Mouse (Mus musculus): ENCODE data around the gene Psmb3. TPM values are rescaled to one million over a fixed set of nuclear protein-coding genes. Genes with fewer than 3 reads are reported as not detected.
"Not testable (repeated sequence)": the region's sequence is repeated elsewhere in the genome, so short reads cannot be mapped to it uniquely, and the experiment has no call there.

The Psmb3 gene
- 100 to 1,000 TPM; 141 to 159 TPM for total RNA-seq (2021)
- long read RNA-seq, experiment 1, transcript Psmb3-201 (6 exons, 766 nt), result major isoform, 106 of 115 reads
- long read RNA-seq, experiment 1, partial matches to known transcripts, result 4 of 115 reads
- long read RNA-seq, experiment 1, other reads (novel, unspliced or antisense), result 2 of 115 reads
- long read RNA-seq, experiment 2, transcript Psmb3-201 (6 exons, 766 nt), result major isoform, 151 of 164 reads
- long read RNA-seq, experiment 2, partial matches to known transcripts, result 6 of 164 reads
- long read RNA-seq, experiment 2, other reads (novel, unspliced or antisense), result 7 of 164 reads

DNA sequence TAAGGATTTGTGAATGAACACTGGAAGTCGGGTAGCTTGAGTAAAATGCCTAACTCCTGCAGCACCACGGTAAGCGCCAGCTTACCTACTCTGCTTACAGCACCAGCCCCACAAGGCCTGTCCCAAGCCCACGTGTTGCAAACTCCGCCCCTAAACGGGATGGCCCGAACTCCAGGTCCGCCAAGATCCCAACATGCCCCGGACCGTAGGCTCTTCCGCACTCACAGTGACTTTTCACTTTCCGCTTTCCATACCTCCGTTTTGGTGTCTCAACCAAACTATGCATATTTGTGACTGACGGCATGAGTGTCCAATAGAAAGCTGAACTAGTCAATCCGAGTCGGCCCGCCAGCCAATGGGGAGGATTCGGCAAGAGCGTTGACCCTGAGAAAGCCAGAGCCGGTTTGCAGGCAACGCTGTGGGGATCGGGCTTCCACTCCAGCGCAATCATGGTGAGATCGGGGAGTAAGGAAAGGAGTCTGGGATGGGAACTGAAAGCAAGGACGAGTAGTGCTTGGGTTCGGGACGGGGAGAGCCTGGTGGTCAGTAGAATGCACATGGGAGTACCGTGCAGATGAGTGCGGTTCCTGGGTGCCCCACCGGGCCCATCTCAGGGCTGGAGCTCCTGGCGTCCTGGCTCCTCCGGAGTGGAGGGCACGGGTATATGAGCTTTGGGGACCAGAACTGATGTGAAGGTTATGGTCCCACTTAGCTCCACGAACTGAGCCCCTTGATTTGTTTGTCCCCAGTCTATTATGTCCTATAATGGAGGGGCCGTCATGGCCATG lies at the start of gene Psmb3:
Psmb3 (plus strand) TSS at position 361 of the 788 bp plus-strand sequence.
- Histone ChIP-seq H3K4me3 (peak within 1 kb of the TSS; percentile 76), H3K27ac (peak within 1 kb of the TSS; percentile 93)
- intact Hi-C loops (cut with DNase I), result loop anchor here (2.0 kb wide), 1 partner anchor 42 kb away; the partner anchor contains the start of gene Pip4k2b
- TF ChIP-seq CTCF (IDR thresholded peaks at IDR 0.05), result no peak
- peak; percentile 97 for DNase-seq

DNA sequence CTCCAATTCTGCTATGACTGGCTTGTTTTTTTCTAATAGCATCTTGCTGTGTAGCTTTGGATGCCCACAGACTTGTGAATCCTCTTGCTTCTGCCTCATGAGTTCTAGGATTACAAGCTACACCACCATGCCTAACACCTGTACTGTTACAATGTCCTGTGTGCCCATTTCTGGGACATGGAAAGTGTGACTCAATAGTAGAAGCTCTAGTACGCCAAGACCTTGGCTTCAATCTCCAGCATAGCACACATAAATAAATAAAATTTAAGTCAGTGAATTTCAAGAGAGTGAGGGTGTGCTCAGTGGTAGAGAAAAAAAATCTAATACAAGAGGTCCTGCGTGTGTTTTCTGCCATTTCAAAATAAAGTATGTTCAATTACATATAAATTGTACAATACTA lies 49.0 kb upstream of the Psmb3 start:
- Histone ChIP-seq H3K4me3 (no peak overlapping the region), H3K27ac (no peak overlapping the region)
- no peak for TF ChIP-seq CTCF (IDR thresholded peaks at IDR 0.05)
- DNase-seq, result no peak
- intact Hi-C loops (cut with DNase I), result no loop called here

DNA sequence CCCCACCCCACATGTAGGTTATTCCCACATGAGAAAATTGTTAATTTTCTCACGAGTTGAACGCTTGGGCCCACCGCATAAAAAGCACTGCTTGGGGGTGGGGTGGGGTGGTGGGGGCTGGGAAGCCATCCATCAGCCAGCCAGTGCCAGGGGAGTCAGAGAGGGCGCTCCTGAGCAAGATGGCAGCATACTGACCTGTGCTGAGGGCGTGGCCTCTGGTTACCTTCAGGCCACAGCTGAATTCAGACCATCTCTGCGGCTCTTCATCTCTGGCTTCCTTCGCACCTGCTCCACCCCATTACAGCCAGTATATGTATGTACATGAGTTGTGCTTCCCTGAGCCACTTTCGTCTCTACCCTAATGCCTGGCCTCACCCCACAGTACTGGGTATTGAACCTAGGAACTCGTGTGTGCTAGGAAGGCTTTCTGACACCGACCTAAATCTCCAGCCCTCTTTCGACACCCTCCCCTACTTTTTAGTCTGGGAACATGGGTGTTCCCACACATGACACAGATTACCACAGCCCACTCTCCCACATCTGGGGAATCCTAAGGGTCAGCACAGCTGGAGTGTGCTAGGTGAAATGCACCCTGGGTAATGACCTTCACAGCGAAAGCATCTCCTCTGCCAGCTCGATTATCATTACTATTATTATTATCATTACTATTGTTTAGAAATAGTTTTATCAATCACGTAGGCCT lies 46.8 kb upstream of the Psmb3 start:
- Histone ChIP-seq H3K27ac (no peak overlapping the region), H3K4me3 (no peak overlapping the region)
- no peak for DNase-seq
- intact Hi-C loops (cut with DNase I), result no loop called here
- no peak for TF ChIP-seq CTCF (IDR thresholded peaks at IDR 0.05)

DNA sequence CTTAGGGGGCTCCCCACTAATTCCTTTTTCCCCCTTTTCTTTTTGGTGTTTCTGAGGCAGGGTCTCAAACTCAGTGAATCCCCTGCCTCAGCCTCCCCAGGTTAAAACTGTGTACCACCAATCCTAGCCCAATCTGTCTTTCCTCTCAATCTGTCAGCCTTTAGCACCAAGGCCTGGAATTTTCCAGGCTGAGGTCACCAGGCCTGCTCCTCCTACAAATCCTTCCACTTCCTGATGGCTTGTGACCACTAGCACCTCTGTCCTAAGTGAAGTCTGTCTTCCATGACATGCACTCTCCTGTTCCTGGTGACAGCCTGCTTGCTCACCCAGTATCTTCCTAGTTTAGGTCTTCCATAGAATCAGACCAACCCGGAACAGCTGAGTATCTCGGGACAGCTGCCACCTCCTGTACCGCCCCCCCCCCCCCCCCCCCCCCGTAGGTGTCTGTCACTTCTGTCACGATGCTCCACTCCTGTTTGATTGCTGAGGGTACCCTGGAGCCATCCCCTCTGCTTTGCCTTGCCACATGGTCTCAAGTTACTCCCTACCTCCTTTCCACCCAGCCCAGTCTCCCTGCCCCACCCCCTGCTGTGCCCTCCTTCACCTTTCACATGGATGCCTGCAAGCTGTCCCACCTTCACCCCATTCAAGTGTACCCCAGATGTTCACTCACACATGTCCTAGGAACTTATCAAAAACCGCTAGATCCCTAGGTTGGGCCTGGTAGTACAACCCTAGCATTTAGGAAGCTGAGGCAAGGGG lies 45.8 kb upstream of the Psmb3 start:
- TF ChIP-seq CTCF (IDR thresholded peaks at IDR 0.05), result no peak
- intact Hi-C loops (cut with DNase I), result no loop called here
- no peak overlapping the region for H3K27ac ChIP-seq
- H3K4me3 ChIP-seq, result no peak overlapping the region
- no peak for DNase-seq

DNA sequence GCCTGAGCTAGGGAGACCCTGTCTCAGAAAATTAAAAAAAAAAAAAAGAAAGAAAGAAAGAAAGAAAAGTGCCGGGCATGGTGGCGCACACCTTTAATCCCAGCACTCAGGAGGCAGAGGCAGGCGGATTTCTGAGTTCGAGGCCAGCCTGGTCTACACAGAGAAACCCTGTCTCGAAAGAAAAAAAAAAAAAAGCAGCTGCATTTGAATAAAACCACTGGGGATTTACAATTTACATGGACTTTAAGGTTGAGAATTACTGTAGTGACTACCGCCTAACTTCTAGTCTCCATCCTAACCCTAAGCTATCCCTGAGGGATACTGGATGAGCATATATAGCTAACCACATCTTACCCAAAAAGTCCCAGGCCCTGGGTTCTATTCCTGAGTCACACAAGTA lies 45.2 kb upstream of the Psmb3 start:
- H3K4me3 ChIP-seq, DNase-seq, H3K27ac ChIP-seq: not testable (repeated sequence)
- intact Hi-C loops (cut with DNase I), result loop anchor here (1.0 kb wide), 1 partner anchor 40 kb away; no protein-coding TSS in a partner anchor

DNA sequence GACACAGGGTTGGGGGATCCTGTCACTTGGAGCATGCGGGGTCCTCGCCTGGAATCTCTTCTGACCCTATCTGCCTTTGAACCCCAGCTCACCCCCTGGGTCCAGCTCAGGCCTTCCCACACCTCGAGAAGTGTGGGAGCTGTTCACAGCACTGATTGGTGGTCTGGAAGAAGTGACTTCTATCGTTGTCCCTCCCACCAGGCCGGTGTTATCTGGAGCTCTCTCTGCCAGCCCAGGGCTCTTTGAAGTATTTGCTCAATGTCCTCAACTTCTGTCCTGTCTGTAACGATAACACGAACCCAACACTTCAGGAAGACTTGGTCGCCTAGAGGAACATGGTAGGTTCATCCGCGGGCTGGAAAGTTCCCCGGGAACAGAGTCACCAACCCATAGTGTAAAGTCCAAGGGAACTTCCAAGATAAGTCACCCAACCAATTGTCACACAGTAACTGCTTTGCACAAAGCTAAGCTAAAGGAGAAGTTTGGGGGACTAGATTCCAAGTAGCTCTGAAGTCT lies 44.4 kb upstream of the Psmb3 start:
- intact Hi-C loops (cut with DNase I), result loop anchor here (1.0 kb wide), 1 partner anchor 39 kb away; no protein-coding TSS in a partner anchor
- peak overlapping the region; percentile 92; the same call in 1 of the 2 replicates for H3K27ac ChIP-seq
- TF ChIP-seq CTCF (IDR thresholded peaks at IDR 0.05), result no peak

DNA sequence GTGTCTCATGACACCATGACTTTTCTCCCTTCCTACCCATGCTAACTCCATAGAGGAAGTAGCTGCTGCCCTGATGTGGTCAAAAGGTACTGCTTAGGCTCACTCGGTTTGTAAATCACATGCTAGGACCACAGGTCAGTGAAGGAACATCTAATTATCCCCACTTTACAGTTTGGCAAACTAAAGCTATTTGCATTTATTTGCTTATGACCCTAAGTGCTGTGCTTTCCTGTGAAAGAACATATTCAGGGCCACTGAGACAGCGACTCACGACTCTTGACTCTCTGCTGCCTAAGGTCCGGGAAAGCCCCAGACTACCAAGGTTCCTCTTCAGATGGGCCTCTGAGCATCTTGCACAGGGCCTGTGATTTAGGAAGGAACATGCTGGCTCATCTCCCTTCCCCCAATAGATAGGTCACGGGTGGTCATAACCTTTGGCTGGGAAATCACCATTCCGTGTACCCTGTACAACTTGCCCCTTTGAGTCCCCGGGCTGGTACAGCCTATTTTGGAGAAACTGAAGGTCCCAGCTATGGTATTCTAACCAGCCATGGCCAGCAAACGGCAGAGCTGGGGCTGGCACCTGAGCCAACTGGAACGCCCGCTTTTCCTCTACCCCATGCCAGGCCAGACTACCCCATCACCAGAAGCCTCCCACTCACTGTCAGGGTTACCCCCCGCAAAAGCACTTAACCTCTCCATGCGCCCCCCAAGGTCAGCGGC lies 43.8 kb upstream of the Psmb3 start:
- no peak for TF ChIP-seq CTCF (IDR thresholded peaks at IDR 0.05)
- peak overlapping the region; percentile 92 for H3K27ac ChIP-seq
- intact Hi-C loops (cut with DNase I), result no loop called here
- peak overlapping the region; percentile 87 for H3K4me3 ChIP-seq
- peak; percentile 53 for DNase-seq

More for the DNA sequence above, 44.4 kb upstream of the Psmb3 start:
- peak overlapping the region; percentile 87 for H3K4me3 ChIP-seq
- no peak for DNase-seq

DNA sequence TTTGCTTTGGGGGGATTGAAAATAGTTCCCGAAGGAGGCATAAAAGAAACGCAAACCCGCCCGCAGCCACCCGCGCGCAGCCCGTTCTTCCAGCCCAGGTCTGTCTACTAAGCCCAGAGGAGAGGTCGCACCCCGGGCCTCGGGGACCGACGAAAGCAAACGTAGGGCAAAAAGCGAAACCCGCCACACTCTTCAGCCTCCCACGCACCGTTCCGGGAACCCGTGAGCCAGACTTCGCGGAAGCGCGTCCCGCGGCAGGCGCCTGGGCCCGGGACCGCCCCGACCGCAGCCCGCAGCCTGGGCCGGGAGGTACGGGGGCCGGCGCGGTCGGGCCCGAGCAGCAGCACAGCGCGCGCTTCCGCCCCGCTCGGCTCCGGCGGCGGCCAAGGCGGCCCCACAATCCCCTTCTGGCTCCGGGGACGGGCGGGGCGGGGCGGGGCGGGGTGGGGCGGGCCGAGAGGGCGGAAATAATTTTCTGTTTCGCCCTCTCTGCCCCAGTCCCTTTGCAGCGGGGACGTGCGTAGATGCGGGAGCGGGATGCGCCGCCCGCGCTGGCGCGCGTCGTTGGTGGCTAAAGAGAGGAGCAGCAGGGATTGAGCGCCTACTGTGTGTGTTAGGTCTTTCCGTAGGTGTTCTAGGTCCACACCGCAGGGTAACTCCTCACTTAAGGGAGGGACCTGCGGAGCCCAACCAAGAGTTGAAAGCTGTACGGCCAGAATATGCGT lies 43.0 kb upstream of the Psmb3 start:
- Histone ChIP-seq H3K27ac (peak overlapping the region; percentile 92), H3K4me3 (peak overlapping the region; percentile 87)
- peak; percentile 91 for DNase-seq
- intact Hi-C loops (cut with DNase I), result no loop called here
- no peak for TF ChIP-seq CTCF (IDR thresholded peaks at IDR 0.05)

DNA sequence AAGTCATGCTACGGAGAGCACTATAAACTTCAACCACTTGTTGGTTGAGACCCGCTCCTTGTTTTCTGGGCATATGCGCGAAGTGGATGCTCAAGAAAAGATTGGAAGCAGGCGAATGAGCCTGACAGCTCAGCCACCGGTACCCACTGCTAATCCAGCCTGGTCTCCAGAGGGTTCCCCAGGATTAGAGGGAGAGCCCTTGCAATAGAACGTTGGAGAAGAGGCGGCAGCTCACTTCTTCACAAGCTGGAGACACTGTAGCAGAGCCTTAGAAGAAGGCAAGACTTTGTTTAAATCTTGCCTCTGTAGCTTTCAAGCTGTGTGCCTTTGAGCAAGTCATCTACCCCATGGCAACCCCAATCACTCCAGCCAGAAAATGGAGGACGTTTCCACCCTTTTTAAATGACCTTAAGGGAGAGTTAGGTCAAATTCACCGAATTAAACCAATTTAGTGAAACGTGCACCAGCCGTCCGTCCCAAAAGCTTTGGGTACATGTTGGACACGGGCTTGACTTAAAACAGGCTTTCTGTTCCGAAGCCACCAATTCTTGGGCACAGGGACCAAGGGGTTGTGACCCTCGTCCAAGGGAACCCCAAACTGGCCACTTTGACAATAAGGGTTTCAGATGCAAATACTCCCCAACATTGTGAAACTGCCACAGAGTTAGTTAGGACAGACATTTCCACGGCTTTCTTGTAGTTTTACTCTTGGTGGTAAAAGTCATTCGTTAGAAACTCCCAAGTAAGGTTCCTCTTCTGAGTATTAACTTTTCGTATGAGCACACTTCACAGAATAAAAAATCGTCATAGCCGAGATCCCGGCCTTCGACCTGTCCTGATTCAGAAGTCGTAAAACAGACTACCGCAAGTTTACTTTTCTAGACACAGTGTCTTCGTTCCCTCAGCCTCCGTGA lies 42.2 kb upstream of the Psmb3 start:
- H3K27ac ChIP-seq, result peak overlapping the region; percentile 92

DNA sequence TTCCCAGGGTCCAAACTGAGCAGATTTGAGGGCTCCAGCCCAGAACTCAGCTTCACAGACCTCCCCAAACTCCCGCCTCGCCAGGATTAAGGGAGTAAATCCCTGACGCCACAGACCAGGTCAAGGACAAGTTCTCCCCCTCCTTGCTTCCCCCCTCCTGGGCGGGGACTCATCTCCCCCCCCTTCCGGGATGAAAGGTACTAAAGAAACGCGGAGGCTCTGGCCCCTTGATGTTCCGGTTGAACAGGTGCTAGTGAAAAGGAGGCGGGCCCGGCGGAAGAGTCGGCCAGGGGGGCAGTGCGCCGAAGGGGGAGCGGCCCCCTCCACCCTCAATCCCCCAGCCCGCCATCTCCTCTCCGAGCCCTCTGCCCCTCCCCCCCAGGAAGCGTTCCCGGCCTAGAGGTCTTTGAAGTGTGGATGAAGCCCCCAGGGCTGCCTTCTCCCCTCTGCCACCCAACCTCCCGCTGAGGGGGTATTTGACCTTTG lies 41.5 kb upstream of the Psmb3 start:
- peak overlapping the region; percentile 87 for H3K4me3 ChIP-seq
- intact Hi-C loops (cut with DNase I), result no loop called here
- H3K27ac ChIP-seq, result peak overlapping the region; percentile 92
- peak; percentile 83 for DNase-seq
- TF ChIP-seq CTCF (IDR thresholded peaks at IDR 0.05), result no peak

More for the DNA sequence above, 42.2 kb upstream of the Psmb3 start:
- peak overlapping the region; percentile 87 for H3K4me3 ChIP-seq
- no peak for TF ChIP-seq CTCF (IDR thresholded peaks at IDR 0.05)
- DNase-seq, result no peak
- intact Hi-C loops (cut with DNase I), result no loop called here

Measured in gastrocnemius, adult 2 months (tissue).